Mouse (Mus musculus): ENCODE data around the gene Cln3. TPM values are rescaled to one million over a fixed set of nuclear protein-coding genes. Genes with fewer than 3 reads are reported as not detected.

The Cln3 gene
- total RNA-seq (2021): 10 to 100 TPM; 21.3 to 35.1 TPM

GRCm38 (mm10) chr7:126585717-126586116 is at the start of gene Cln3:
TSS of gene Cln3 (minus strand) at chr7:126585817.
- intact Hi-C loops (cut with DNase I): no loop called here
- DNase-seq (ENCODE audit: low spot score in 2 of 2): no peak

DNA sequence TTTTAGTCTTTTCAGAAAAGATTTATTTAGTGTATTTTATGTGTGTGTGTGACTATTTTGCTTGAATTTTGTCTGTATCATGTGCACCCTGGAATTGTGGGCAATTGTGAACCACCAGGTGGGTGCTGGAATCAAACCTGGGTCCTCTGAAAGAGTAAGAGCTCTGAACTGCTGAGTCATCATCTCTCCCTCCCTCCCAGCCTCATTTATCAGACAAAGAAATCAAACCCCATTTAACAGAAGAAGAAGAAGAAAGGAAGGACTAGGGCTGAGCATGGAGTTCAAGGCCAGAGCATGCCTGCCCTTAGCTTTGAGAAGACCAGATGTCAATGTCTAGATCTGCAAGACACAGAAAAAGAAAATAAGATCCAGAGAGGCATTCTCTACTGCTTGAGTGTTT is 49.8 kb upstream of the Cln3 start:
- DNase-seq (ENCODE audit: low spot score in 2 of 2): no peak
- intact Hi-C loops (cut with DNase I): no loop called here

GRCm38 (mm10) chr7:126632478-126632877 is 46.9 kb upstream of the Cln3 start:
- intact Hi-C loops (cut with DNase I): no loop called here
- DNase-seq (ENCODE audit: low spot score in 2 of 2): no peak

DNA sequence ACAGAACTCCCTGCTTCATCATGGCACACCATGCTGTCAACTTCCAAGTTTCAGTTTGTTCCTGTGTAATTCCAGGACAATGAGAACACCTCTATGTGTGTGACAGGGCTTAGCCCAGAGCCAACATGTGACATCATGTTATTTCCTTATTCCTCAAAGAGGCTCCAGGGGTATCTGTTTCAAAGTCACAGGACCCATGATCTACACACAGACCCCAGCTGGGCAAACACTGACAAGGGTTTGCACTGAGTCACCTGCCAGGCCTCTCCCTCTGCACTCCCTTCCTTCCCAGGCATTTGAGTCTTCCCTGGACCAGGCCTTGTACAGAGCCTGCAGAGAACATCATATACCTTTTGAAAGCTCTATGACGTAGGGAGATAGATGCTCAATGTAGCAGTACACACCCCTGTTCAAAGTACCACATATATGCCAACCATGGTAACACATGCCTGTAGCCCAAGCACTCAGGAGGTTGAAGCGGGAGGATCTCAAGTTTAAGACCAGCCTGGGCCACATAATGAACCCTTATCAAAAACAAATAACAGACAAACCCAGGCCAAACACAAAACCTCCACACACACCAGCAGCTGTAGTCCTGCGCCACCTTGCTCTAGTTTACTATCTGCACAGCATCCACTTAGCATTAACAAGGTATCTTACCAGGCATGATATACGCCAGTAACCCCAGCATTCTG is 45.4 kb upstream of the Cln3 start, which contains the start of gene Nupr1:
Gene Nupr1, minus strand, starts transcription at position 38 of the 695 bp plus-strand sequence.
- no peak for DNase-seq (ENCODE audit: low spot score in 2 of 2)
- intact Hi-C loops (cut with DNase I): no loop called here

- no peak for DNase-seq (ENCODE audit: low spot score in 2 of 2)
- intact Hi-C loops (cut with DNase I): no loop called here
These were observed 44.3 kb upstream of the Cln3 start for GRCm38 (mm10) chr7:126629915-126630314.

GRCm38 (mm10) chr7:126628111-126628510 is 42.5 kb upstream of the Cln3 start:
- intact Hi-C loops (cut with DNase I): no loop called here

GRCm38 (mm10) chr7:126625807-126626600 is 40.4 kb upstream of the Cln3 start:
- DNase-seq (ENCODE audit: low spot score in 2 of 2): no peak
- intact Hi-C loops (cut with DNase I): no loop called here

More at GRCm38 (mm10) chr7:126628111-126628510, 42.5 kb upstream of the Cln3 start:
- DNase-seq (ENCODE audit: low spot score in 2 of 2): no peak

GRCm38 (mm10) chr7:126625369-126625768 is 39.8 kb upstream of the Cln3 start:
- intact Hi-C loops (cut with DNase I): no loop called here
- peak; percentile 34 to 52 for DNase-seq (ENCODE audit: low spot score in 2 of 2)

GRCm38 (mm10) chr7:126624774-126625173 is 39.2 kb upstream of the Cln3 start:
- DNase-seq (ENCODE audit: low spot score in 2 of 2): no peak
- intact Hi-C loops (cut with DNase I): no loop called here

DNA sequence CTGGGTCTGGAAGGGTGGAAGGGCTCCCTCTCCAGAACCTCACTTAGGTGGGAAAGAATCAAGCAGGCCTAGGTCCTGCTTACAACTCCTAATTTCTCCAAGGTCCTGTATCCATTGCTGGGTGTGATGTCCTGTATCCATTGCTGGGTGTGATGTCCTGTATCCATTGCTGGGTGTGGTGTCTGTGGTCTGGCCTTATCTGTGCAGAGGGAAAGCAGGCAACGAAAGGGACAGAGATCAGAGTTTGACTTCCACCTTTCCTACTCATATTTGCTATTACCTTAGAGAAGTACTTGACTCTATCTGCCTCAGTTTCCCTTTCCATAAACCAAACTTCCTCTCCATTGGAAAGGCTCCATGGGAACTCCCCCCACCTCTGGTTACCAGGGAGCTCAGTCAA is 37.8 kb upstream of the Cln3 start:
- no peak for DNase-seq (ENCODE audit: low spot score in 2 of 2)
- intact Hi-C loops (cut with DNase I): no loop called here

DNA sequence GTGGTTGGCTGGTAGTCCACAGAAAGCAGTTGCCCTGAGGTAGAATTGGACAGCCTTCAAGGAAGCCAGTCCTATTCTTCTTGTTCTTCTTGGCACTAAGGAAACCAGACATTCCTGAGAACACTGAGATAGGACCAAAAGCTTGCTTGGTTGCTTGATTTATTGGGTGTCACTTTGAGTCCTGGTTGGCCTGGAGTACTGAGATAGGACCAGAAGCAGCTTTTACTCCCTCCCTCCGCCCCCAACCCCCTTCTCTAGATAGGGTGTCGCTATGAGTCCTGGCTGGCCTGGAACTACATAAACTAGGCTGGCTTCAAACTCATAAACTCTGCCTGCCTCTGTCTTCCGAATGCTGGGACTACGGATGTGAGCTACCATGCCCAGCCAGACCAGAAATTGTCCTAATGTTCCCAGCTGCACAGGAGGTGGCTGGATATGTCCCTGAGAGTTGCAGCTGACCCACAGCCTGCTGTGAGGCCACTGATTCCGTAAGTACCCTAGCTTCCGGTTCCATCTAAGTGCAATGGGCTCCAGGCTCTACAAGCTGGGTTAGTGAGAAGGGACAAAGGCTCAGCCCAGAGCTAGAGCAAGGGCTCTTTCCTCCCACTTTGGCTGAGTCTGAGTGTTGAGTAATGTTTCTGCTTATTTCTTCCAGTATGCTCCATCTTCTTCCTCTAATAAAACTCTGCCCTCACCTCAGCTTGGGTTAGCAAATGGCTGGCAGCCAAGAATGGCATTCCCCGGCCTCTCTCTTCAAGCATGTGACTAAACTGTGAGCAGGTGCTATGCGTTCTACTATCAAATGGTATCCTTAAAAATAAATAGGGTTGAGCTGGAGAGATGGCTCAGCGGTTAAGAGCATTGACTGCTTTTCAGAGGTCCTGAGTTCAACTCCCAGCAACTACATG is 36.1 kb upstream of the Cln3 start:
- no peak for DNase-seq (ENCODE audit: low spot score in 2 of 2)
- intact Hi-C loops (cut with DNase I): no loop called here

DNA sequence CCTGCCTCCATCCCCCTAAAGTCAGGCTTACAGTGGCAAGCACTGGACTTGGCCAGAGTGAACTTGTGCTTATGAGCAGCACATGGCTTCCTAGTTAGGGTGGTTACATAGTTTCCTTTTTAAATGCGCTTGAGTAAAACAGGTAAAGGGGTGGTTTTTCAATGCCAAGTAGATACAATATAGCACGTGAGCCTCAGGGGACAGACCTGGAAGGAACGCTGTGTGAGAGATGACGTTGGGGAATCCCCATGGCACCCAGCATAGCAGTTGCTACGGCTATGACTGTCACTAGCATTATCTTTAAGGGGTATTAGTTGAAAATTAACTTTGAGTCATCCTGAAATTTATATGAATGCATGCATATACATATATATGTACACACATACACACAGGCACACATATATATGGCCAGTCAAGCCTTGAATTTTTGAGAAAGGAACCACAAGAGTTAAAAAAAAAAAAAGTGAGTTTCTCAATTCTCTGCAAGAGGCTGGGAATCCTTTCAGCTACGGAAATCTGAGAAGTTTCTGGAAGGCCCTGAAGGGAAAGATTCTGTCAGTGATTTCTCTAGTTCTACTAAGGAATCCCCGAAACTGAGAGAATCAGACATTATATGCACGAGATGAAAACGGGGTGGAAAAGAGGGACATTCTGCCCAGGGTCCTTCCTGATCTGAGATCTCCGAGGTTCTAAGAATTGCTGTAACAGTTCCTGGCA is 34.1 kb upstream of the Cln3 start:
- intact Hi-C loops (cut with DNase I): no loop called here
- no peak for DNase-seq (ENCODE audit: low spot score in 2 of 2)

DNA sequence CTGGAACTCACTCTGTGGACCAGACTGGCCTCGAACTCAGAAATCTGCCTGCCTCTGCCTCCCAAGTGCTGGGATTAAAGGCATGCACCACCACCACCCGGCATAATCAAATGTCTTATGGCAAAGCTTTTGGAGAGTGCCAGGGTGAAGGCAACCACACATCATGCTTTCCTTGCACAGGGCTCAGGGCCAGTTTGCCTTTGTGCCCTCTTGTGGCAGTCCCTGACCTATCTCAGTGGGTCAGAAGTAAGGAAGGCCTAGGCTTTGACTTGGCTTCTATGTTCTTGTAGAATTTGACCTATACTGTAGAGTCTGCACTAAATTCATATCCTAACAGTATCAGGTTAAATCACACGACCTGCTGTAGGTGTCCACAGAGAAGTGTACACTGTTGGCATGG is 31.1 kb upstream of the Cln3 start:
- no peak for DNase-seq (ENCODE audit: low spot score in 2 of 2)
- intact Hi-C loops (cut with DNase I): no loop called here

DNA sequence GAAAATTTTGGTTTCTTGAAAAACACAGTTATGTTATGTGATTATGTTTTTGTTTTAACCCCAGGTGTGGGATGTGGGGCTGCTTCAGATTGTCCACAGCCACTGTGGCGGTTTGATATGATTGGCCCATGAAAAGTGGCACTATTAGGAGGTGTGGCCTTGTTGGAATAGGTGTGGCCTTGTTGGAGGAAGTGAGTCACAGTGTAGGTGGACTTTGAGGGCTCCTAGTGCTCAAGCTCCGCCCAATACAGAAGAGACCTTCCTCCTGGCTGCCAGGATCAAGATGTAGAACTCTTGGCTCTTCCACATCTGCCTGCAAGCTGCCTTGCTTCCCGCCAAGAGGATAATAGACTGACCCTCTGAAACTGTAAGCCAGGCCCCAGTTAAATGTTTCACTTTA is 27.1 kb upstream of the Cln3 start:
- DNase-seq (ENCODE audit: low spot score in 2 of 2): no peak
- intact Hi-C loops (cut with DNase I): no loop called here

GRCm38 (mm10) chr7:126607796-126608195 is 22.2 kb upstream of the Cln3 start:
- no peak for DNase-seq (ENCODE audit: low spot score in 2 of 2)
- intact Hi-C loops (cut with DNase I): no loop called here

- DNase-seq (ENCODE audit: low spot score in 2 of 2): no peak
- intact Hi-C loops (cut with DNase I): no loop called here
These were observed 21.4 kb upstream of the Cln3 start for GRCm38 (mm10) chr7:126607064-126607463.

- intact Hi-C loops (cut with DNase I): no loop called here
- no peak for DNase-seq (ENCODE audit: low spot score in 2 of 2)
These were observed 21.0 kb upstream of the Cln3 start for GRCm38 (mm10) chr7:126606611-126607010.

DNA sequence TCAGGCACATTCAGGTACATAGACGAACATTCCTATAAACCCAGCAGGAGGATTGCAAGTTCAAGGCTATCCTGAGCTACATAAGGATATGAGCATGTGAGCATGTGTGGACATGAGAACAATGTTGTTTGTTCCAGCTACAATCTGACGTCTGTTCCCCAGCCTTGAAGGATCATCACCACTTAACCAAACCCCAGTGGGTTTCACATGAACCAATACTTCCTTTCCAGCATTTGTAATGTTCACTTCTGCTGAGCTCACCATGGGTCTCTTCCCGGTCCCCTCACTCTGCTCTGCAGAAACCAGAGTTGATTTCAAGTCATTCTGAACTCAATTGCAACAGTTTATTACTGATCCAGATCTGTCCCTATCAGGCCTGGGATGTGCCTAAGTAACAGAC is 17.0 kb upstream of the Cln3 start:
- intact Hi-C loops (cut with DNase I): no loop called here
- no peak for DNase-seq (ENCODE audit: low spot score in 2 of 2)

DNA sequence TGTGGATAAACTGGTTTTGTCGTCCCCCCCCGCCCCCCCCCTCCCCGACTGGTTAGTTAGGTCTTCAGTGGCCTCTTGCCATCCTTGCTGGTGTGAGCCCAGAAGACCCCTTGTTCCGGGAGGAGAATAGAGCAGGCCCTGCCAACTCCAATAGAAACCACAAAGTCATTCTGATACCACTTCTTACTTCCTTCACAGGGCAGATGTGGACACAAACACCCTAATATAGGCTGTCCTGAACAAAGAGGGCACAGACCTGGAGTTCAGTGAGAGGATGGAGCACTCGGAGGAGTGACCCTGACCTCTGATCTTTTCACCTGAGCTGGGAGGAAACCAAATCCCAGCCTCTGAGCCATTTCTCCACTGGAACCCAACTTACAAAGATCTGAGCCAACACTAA is 16.3 kb upstream of the Cln3 start:
- DNase-seq (ENCODE audit: low spot score in 2 of 2): no peak
- intact Hi-C loops (cut with DNase I): no loop called here

DNA sequence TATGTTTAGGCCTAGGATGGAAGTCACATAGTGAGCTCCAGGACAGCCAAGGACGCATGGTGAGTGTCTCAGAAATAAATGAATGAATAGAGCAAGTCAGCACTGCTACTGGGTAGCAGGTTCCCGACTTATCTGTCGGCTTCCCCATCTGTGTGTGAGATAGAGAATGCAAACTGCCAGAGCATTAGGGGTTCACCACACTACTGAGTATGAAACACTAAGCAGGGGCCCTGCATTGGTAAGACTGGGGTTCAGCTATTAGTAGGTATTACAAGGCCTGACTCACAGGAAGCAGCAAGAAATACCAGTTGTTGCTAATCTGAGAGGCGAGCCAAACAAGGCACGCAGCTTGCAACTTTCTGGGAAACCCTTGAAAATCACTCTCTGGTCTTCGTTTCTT is 13.3 kb upstream of the Cln3 start:
- intact Hi-C loops (cut with DNase I): no loop called here

More for the DNA sequence above, 13.3 kb upstream of the Cln3 start:
- no peak for DNase-seq (ENCODE audit: low spot score in 2 of 2)
